Mouse (Mus musculus) forebrain, embryonic 15.5 days (tissue): Measurements from ENCODE around the gene Gm10337. TPM values are rescaled to one million over a fixed set of nuclear protein-coding genes. Genes with fewer than 3 reads are reported as not detected.

Experiments
- ATAC-seq: fragments of 200-750 bp; cut with Nextera tagmentation; replicated peaks from 2 replicates; pipeline ENCODE4 v1.8.0; 2017; ENCODE audit warnings: mild to moderate bottlenecking, moderate TSS enrichment, moderate library complexity
- H3K27ac ChIP-seq: fragments of 300-500 bp; sonication (generic); replicated peaks from 2 replicates; pipeline ENCODE4 v1.5.1; 2015; ENCODE audit warnings: mild to moderate bottlenecking, inconsistent platforms
- H3K27me3 ChIP-seq: fragments of 300-500 bp; sonication (generic); 2 replicates; pipeline ENCODE4 v1.6.1; 2015; ENCODE audit warnings: inconsistent platforms
- H3K36me3 ChIP-seq: fragments of 300-500 bp; sonication (generic); 2 replicates; pipeline ENCODE4 v1.6.1; 2015; ENCODE audit warnings: mild to moderate bottlenecking, inconsistent platforms
- H3K4me1 ChIP-seq: fragments of 300-500 bp; sonication (generic); 2 replicates; pipeline ENCODE4 v1.6.1; 2015; ENCODE audit warnings: inconsistent platforms
- H3K4me2 ChIP-seq: fragments of 300-500 bp; sonication (generic); replicated peaks from 2 replicates; pipeline ENCODE4 v1.6.1; 2015; ENCODE audit warnings: mild to moderate bottlenecking, inconsistent platforms
- H3K4me3 ChIP-seq: fragments of 300-500 bp; sonication (generic); 2 replicates; pipeline ENCODE4 v1.5.1; 2015; ENCODE audit warnings: mild to moderate bottlenecking, inconsistent platforms
- H3K9ac ChIP-seq: fragments of 300-500 bp; sonication (generic); replicated peaks from 2 replicates; pipeline ENCODE4 v1.6.1; 2015; ENCODE audit warnings: mild to moderate bottlenecking, inconsistent platforms
- H3K9me3 ChIP-seq: fragments of 300-500 bp; sonication (generic); 2 replicates; pipeline ENCODE4 v1.6.1; 2016; ENCODE audit warnings: inconsistent platforms
- WGBS: fragments of 180-500 bp; shearing (Covaris S2); methylation state at CpG from one replicate; pipeline ENCODE4 v1.1.7; 2015; ENCODE audit warnings: mixed read lengths; 5-methylcytosine and 5-hydroxymethylcytosine counted together
- polyA plus RNA-seq: library from polyadenylated mRNA; unstranded; fragments of >200 nt; fragmentation: Nextera tagmentation; extraction: Ambion mirVana; gene quantifications from 2 replicates; pipeline ENCODE4 v1.2.1, GENCODE M21; 2015

Gm10337 gene
- polyA plus RNA-seq, 1 experiment from 2014 or later: 6.0 TPM

- peak overlapping the region; percentile 85 for H3K4me2 ChIP-seq
- H3K9me3 ChIP-seq: no peaks in the 10 kb centered on the region
- ATAC-seq: no peak
- H3K27ac ChIP-seq: peak overlapping the region; percentile 100
- H3K4me3 ChIP-seq: peak overlapping the region; percentile 76
- H3K36me3 ChIP-seq: peaks cover 30% of the 10 kb centered on the region
- 69% methylated on average over 17 of the region's 17 CpGs for WGBS
- H3K4me1 ChIP-seq: peaks cover 30% of the 10 kb centered on the region
- H3K27me3 ChIP-seq: no peaks in the 10 kb centered on the region
- peak overlapping the region; percentile 88 for H3K9ac ChIP-seq
Measured at GRCm38 (mm10) chr15:102519211-102520141, 16.0 kb downstream of the Gm10337 start.

GRCm38 (mm10) chr15:102520416-102520815 is 16.9 kb downstream of the Gm10337 start:
- Histone ChIP-seq H3K4me3 (no peak overlapping the region), H3K27me3 (no peaks in the 10 kb centered on the region), H3K36me3 (peaks cover 30% of the 10 kb centered on the region), H3K4me2 (no peak overlapping the region), H3K9ac (no peak overlapping the region), H3K4me1 (peaks cover 21% of the 10 kb centered on the region), H3K27ac (no peak overlapping the region), H3K9me3 (no peaks in the 10 kb centered on the region)
- 89% methylated on average over 4 of the region's 4 CpGs for WGBS
- ATAC-seq: no peak

- Histone ChIP-seq H3K4me3 (no peak overlapping the region), H3K9ac (no peak overlapping the region), H3K4me1 (peaks cover 12% of the 10 kb centered on the region), H3K4me2 (no peak overlapping the region), H3K27me3 (no peaks in the 10 kb centered on the region), H3K27ac (no peak overlapping the region), H3K36me3 (peaks cover 30% of the 10 kb centered on the region), H3K9me3 (no peaks in the 10 kb centered on the region)
- WGBS: 80% methylated on average over 4 of the region's 4 CpGs
- no peak for ATAC-seq
Measured at GRCm38 (mm10) chr15:102521480-102521879, 18.0 kb downstream of the Gm10337 start.

- H3K36me3 ChIP-seq: peaks cover 59% of the 10 kb centered on the region
- 0 out of 2 replicates have a peak within 1 kb of the TSS, but pooled peaks have one; percentile 29 for H3K27ac ChIP-seq
- WGBS: 5% methylated on average over 3 of the region's 3 CpGs
- H3K9me3 ChIP-seq: no peaks in the 10 kb centered on the region
- peaks cover 2% of the 10 kb centered on the region; the same call in 1 of the 2 replicates for H3K4me1 ChIP-seq
- H3K27me3 ChIP-seq: no peaks in the 10 kb centered on the region
- H3K4me2 ChIP-seq: no peak within 1 kb of the TSS
- peak; percentile 34 for ATAC-seq
- H3K9ac ChIP-seq: no peak within 1 kb of the TSS
- no peak within 1 kb of the TSS for H3K4me3 ChIP-seq
Measured at GRCm38 (mm10) chr15:102524892-102525485, 21.5 kb downstream of the Gm10337 start, which contains the start of gene Npff. Npff (minus strand) TSS chr15:102524942.

- H3K9ac ChIP-seq: no peak overlapping the region
- no peaks in the 10 kb centered on the region for H3K27me3 ChIP-seq
- H3K4me3 ChIP-seq: no peak overlapping the region
- no peak overlapping the region for H3K27ac ChIP-seq
- WGBS: 81% methylated on average over 6 of the region's 6 CpGs
- no peaks in the 10 kb centered on the region for H3K4me1 ChIP-seq
- no peak for ATAC-seq
- no peak overlapping the region for H3K4me2 ChIP-seq
- H3K36me3 ChIP-seq: peaks cover 64% of the 10 kb centered on the region
- H3K9me3 ChIP-seq: no peaks in the 10 kb centered on the region
Measured at GRCm38 (mm10) chr15:102526111-102527002, 22.8 kb downstream of the Gm10337 start.

- no peak overlapping the region for H3K27ac ChIP-seq
- H3K9ac ChIP-seq: no peak overlapping the region
- H3K36me3 ChIP-seq: peaks cover 60% of the 10 kb centered on the region
- 82% methylated on average over 3 of the region's 3 CpGs for WGBS
- H3K27me3 ChIP-seq: no peaks in the 10 kb centered on the region
- no peak overlapping the region for H3K4me3 ChIP-seq
- H3K4me1 ChIP-seq: no peaks in the 10 kb centered on the region
- no peak for ATAC-seq
- H3K9me3 ChIP-seq: no peaks in the 10 kb centered on the region
- no peak overlapping the region for H3K4me2 ChIP-seq
Measured at GRCm38 (mm10) chr15:102527936-102528335, 24.4 kb downstream of the Gm10337 start.

- Histone ChIP-seq H3K27ac (no peak overlapping the region), H3K27me3 (no peaks in the 10 kb centered on the region), H3K36me3 (peaks cover 65% of the 10 kb centered on the region), H3K4me3 (no peak overlapping the region), H3K9ac (no peak overlapping the region), H3K4me2 (no peak overlapping the region), H3K4me1 (no peaks in the 10 kb centered on the region), H3K9me3 (no peaks in the 10 kb centered on the region)
- WGBS: 95% methylated on average over 1 of the region's 1 CpGs
- no peak for ATAC-seq
Measured at GRCm38 (mm10) chr15:102528396-102528795, 24.9 kb downstream of the Gm10337 start.

GRCm38 (mm10) chr15:102530566-102530965 is 27.0 kb downstream of the Gm10337 start:
- Histone ChIP-seq H3K9ac (no peak overlapping the region), H3K27me3 (no peaks in the 10 kb centered on the region), H3K4me3 (no peak overlapping the region), H3K27ac (no peak overlapping the region), H3K9me3 (no peaks in the 10 kb centered on the region), H3K4me1 (no peaks in the 10 kb centered on the region), H3K36me3 (peaks cover 67% of the 10 kb centered on the region), H3K4me2 (no peak overlapping the region)
- ATAC-seq: no peak
- WGBS: 86% methylated on average over 4 of the region's 4 CpGs

GRCm38 (mm10) chr15:102531586-102531985 is 28.1 kb downstream of the Gm10337 start:
- ATAC-seq: no peak
- H3K36me3 ChIP-seq: peaks cover 77% of the 10 kb centered on the region

GRCm38 (mm10) chr15:102532106-102532900 is 28.8 kb downstream of the Gm10337 start:
- ATAC-seq: no peak
- no peak overlapping the region for H3K9ac ChIP-seq
- no peak overlapping the region for H3K4me3 ChIP-seq
- WGBS: 74% methylated on average over 3 of the region's 3 CpGs
- H3K4me2 ChIP-seq: no peak overlapping the region
- H3K36me3 ChIP-seq: peaks cover 81% of the 10 kb centered on the region
- H3K27ac ChIP-seq: peak overlapping the region; percentile 61
- H3K4me1 ChIP-seq: no peaks in the 10 kb centered on the region
- H3K9me3 ChIP-seq: no peaks in the 10 kb centered on the region
- H3K27me3 ChIP-seq: no peaks in the 10 kb centered on the region

More at GRCm38 (mm10) chr15:102531586-102531985, 28.1 kb downstream of the Gm10337 start:
- Histone ChIP-seq H3K9me3 (no peaks in the 10 kb centered on the region), H3K4me2 (no peak overlapping the region), H3K27me3 (no peaks in the 10 kb centered on the region), H3K4me1 (no peaks in the 10 kb centered on the region), H3K4me3 (no peak overlapping the region), H3K27ac (peak overlapping the region; percentile 61; the same call in 1 of the 2 replicates), H3K9ac (no peak overlapping the region)
- WGBS: 94% methylated on average over 4 of the region's 4 CpGs

GRCm38 (mm10) chr15:102533926-102534325 is 30.4 kb downstream of the Gm10337 start:
- Histone ChIP-seq H3K9ac (no peak overlapping the region), H3K4me2 (no peak overlapping the region), H3K27ac (no peak overlapping the region), H3K4me3 (no peak overlapping the region), H3K27me3 (no peaks in the 10 kb centered on the region), H3K9me3 (no peaks in the 10 kb centered on the region), H3K4me1 (no peaks in the 10 kb centered on the region), H3K36me3 (peaks cover 74% of the 10 kb centered on the region)
- no peak for ATAC-seq
- WGBS: 93% methylated on average over 7 of the region's 7 CpGs
